In the genomic region with DNA sequence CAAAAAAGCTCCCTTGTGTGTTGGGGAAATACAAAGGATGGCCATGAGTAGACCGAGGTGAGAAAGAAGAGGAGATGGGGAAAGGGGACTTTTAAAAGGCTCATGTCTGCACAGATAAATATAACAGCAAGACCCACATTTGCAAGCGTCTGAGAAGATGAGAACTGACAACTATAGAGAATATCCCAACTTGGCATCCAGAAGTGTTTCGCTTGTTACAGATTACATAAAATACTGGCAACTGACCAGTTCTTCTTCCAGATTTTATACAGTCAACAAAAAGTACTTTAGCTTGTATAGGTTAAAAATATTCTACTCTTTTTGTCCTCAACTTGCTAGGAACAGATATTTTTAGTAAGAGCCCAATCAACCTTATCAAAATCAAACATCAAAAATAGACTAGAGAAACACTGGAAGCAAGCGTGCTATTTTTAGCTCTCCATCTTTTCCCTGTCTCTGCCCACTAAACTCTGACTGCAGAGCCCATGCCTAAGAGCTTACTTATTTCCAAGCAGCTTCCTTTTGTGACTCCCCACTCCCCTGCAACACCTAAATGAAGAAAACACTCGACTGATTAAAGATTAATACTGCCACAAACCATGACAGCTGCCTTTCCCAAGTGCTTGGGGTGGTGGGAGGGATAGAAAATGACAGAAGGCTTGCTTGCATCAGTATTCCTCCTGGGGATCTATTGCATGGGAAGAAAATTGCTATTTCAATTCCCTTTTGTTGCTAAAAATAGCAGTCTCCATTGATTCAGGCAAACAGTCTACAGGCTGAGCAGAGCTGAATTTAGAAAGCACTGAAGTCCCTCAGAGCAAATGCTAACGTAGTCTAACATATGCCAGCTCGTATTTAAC, we compare ENCODE assay signal across 8 mouse cellular contexts. TPM values are rescaled to one million over a fixed set of nuclear protein-coding genes. Genes with fewer than 3 reads are reported as not detected.
DNase-seq lines count a peak whose midpoint lies in the region; ATAC-seq and TF ChIP-seq lines count a peak whose summit lies in the region.

No protein-coding gene starts in this region.

- H3K9ac ChIP-seq in limb, embryonic 13.5 days: no peak overlapping the region
- H3K9ac ChIP-seq in stomach, embryonic 15.5 days: no peak overlapping the region

- 0 out of 2 replicates have a peak overlapping the region, but pooled peaks have one; percentile 9 for H3K4me2 ChIP-seq in limb, embryonic 13.5 days (replicated peaks)
- H3K4me2 ChIP-seq in stomach, embryonic 15.5 days: peak overlapping the region; percentile 23; the same call in 1 of the 2 replicates

- H3K36me3 ChIP-seq in heart, embryonic 10.5 days: no peaks in the 10 kb centered on the region
- H3K36me3 ChIP-seq in limb, embryonic 13.5 days: no peaks in the 10 kb centered on the region
- H3K36me3 ChIP-seq in stomach, embryonic 15.5 days: no peaks in the 10 kb centered on the region

- intact Hi-C loops in heart, postnatal 10 days (cut with DNase I): no loop called here

- peaks cover 42% of the 10 kb centered on the region; the same call in 1 of the 2 replicates for H3K4me1 ChIP-seq in heart, embryonic 10.5 days
- peaks cover 7% of the 10 kb centered on the region; the same call in 1 of the 2 replicates for H3K4me1 ChIP-seq in cortical plate, adult 2 months (ENCODE audit: control insufficient read depth, insufficient read depth, low read length)
- peaks cover 21% of the 10 kb centered on the region for H3K4me1 ChIP-seq in limb, embryonic 13.5 days
- H3K4me1 ChIP-seq in stomach, embryonic 15.5 days: peaks cover 5% of the 10 kb centered on the region; the same call in 1 of the 2 replicates

- peak overlapping the region; percentile 87 for H3K27ac ChIP-seq in heart, embryonic 10.5 days
- peak overlapping the region; percentile 89; the same call in 1 of the 2 replicates for H3K27ac ChIP-seq in cortical plate, adult 2 months (ENCODE audit: insufficient read depth, low read length)
- H3K27ac ChIP-seq in limb, embryonic 13.5 days: peak overlapping the region; percentile 49; the same call in 1 of the 2 replicates
- peak overlapping the region; percentile 72 for H3K27ac ChIP-seq in stomach, embryonic 15.5 days

- peak overlapping the region; percentile 41 for H3K4me3 ChIP-seq in heart, embryonic 10.5 days
- no peak overlapping the region for H3K4me3 ChIP-seq in cortical plate, adult 2 months (ENCODE audit: insufficient read depth, low read length)
- no peak overlapping the region for H3K4me3 ChIP-seq in limb, embryonic 13.5 days
- no peak overlapping the region for H3K4me3 ChIP-seq in stomach, embryonic 15.5 days (replicated peaks)

- no peak for DNase-seq in heart, embryonic 10.5 days (ENCODE audit: low spot score)
- no peak for DNase-seq in heart, adult 11 months
- peak; percentile 14 to 17 for DNase-seq in heart, postnatal 10 days
- no peak for DNase-seq in kidney, adult 18-20 months

- H3K9me3 ChIP-seq in heart, embryonic 10.5 days: no peaks in the 10 kb centered on the region
- H3K9me3 ChIP-seq in limb, embryonic 13.5 days: no peaks in the 10 kb centered on the region
- H3K9me3 ChIP-seq in stomach, embryonic 15.5 days: no peaks in the 10 kb centered on the region

- H3K27me3 ChIP-seq in heart, embryonic 10.5 days (ENCODE audit: insufficient read depth, poor library complexity, severe bottlenecking): no peaks in the 10 kb centered on the region
- no peaks in the 10 kb centered on the region for H3K27me3 ChIP-seq in limb, embryonic 13.5 days
- H3K27me3 ChIP-seq in stomach, embryonic 15.5 days (replicated peaks): no peaks in the 10 kb centered on the region

- WGBS in heart, embryonic 10.5 days: 33% methylated on average over 7 of the region's 7 CpGs
- 54% methylated on average over 7 of the region's 7 CpGs for WGBS in limb, embryonic 13.5 days
- 46% methylated on average over 7 of the region's 7 CpGs for WGBS in stomach, embryonic 15.5 days

- no peak for TF ChIP-seq POLR2A in cortical plate, adult 2 months (IDR thresholded peaks at IDR 0.05; ENCODE audit: extremely low read depth, insufficient read depth, low read length)

- TF ChIP-seq CTCF in cortical plate, adult 2 months (IDR thresholded peaks at IDR 0.05; ENCODE audit: extremely low read depth, insufficient read depth, low read length): no peak

- no peak for ATAC-seq in limb, embryonic 13.5 days (ENCODE audit: low FRiP score, low read depth)
- ATAC-seq in stomach, embryonic 15.5 days (ENCODE audit: insufficient read depth, low FRiP score, low read depth): no peak
- ATAC-seq in monocyte, adult 5-6 weeks (replicated peaks; ENCODE audit: insufficient number of reproducible peaks, low FRiP score, low TSS enrichment, poor library complexity, severe bottlenecking): no peak

RNA-seq across cellular contexts. Expression of a gene that starts 35.4 kb away (rescaled TPM):
- 99.6 and 101 TPM in 2 replicates for polyA plus RNA-seq in heart, embryonic 10.5 days (2016; fragmentation: Nextera tagmentation; extraction: Ambion mirVana)
- 65.0 and 65.5 TPM in 2 replicates for polyA plus RNA-seq in cortical plate, adult 2 months (2012; rRNA removed)
- total RNA-seq in heart, postnatal 10 days (2021): 10 to 100 TPM; 28.8 to 34.8 TPM
- 110 and 112 TPM in 2 replicates for polyA plus RNA-seq in limb, embryonic 13.5 days (2015; fragmentation: Nextera tagmentation; extraction: Ambion mirVana)
- 135 and 138 TPM in 2 replicates for polyA plus RNA-seq in stomach, embryonic 15.5 days (2015; fragmentation: Nextera tagmentation; extraction: Ambion mirVana)
- total RNA-seq in monocyte, adult 5-6 weeks (2017): 67.9 to 97.6 TPM (median 87.9 TPM) in 3 replicates

Comparison
In these comparisons a context has a peak if more than half of its experiments do, and no peak if none do; other contexts are left out.
1. DNase-seq: peak in heart, postnatal 10 days (2 of 2); none in heart, embryonic 10.5 days (single experiment), heart, adult 11 months (single experiment) and kidney, adult 18-20 months (single experiment).
2. Peak in every context shown above with its lines, with median percentiles within 50 percentile points of each other: H3K27ac ChIP-seq.